ENCODE assay signal across 13 mouse cellular contexts in the genomic region with DNA sequence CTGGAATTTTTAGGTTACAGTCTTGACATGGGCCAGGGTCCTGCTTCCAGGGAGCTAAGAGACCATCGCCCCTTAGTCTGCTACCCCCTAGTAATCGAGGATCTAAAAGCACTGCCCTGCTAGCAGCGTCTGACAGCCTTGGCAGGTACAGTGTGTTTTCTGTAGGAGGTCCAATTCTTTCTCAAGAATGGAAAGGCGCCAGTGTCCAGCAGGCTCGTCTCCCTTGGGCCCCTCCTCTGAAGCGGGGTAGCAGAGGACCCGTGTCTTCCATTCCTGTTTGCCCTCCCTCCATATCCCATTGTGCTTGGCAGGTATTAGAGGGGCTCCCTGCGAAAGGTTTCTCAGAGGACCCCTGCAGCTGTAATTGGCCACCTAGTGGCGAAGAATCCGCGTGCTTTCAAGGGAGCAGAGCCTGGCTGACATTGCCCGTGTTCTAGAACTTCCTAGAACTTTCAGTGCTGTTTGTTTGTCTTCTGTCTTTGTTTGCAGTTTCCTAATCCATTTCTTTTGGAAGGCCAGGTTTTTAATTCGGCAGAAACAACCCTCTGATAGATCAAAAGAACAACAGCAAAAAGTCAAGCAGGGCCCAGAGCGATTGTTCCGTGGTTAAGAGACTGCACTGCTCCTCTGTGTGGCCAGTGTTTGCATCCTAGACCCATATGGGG.
DNase-seq lines count a peak whose midpoint lies in the region; ATAC-seq and TF ChIP-seq lines count a peak whose summit lies in the region.
"Had no signal": no experiment of that assay in that cellular context is flagged by ENCODE, and none has a peak within 500 bp of the region (broad histone marks: within the 10 kb centered on the region; RNA-seq: fewer than 3 reads in every experiment).

No protein-coding gene starts in this region.

- H3K27me3 ChIP-seq in hindbrain, embryonic 14.5 days (ENCODE audit: control insufficient read depth, insufficient read depth, low read length), result no peaks in the 10 kb centered on the region; the same call in 1 of the 2 replicates
- H3K27me3 ChIP-seq in hindbrain, embryonic 16.5 days (replicated peaks; ENCODE audit: control insufficient read depth, insufficient read depth, low read length), result no peaks in the 10 kb centered on the region
- no peaks in the 10 kb centered on the region for H3K27me3 ChIP-seq in midbrain, embryonic 14.5 days (ENCODE audit: control insufficient read depth, insufficient read depth, low read length)
- no peaks in the 10 kb centered on the region for H3K27me3 ChIP-seq in midbrain, embryonic 11.5 days (ENCODE audit: control insufficient read depth, insufficient read depth, low read length)

- H3K4me1 ChIP-seq in hindbrain, embryonic 14.5 days (replicated peaks; ENCODE audit: control insufficient read depth, insufficient read depth, low read length), result no peaks in the 10 kb centered on the region
- H3K4me1 ChIP-seq in hindbrain, embryonic 16.5 days (ENCODE audit: control insufficient read depth, insufficient read depth, low read depth, low read length), result no peaks in the 10 kb centered on the region
- no peaks in the 10 kb centered on the region for H3K4me1 ChIP-seq in midbrain, embryonic 14.5 days (ENCODE audit: control insufficient read depth, insufficient read depth, low read length)
- H3K4me1 ChIP-seq in midbrain, embryonic 11.5 days (ENCODE audit: control insufficient read depth, insufficient read depth, low read length), result no peaks in the 10 kb centered on the region
- no peaks in the 10 kb centered on the region; the same call in 1 of the 2 replicates for H3K4me1 ChIP-seq in olfactory bulb, adult 2 months (ENCODE audit: control insufficient read depth, insufficient read depth, low read length)

- peak; percentile 33 for DNase-seq in adrenal gland, adult 2 months
- DNase-seq in adrenal gland, postnatal 25 days, result no peak
- DNase-seq in hindbrain, embryonic 14.5 days (ENCODE audit: low spot score), result peak; percentile 44
- peak; percentile 48 for DNase-seq in midbrain, embryonic 14.5 days
- no peak for DNase-seq in midbrain, embryonic 11.5 days (ENCODE audit: low spot score, missing footprints)
- DNase-seq in layer of hippocampus, postnatal 10 days (ENCODE audit: low spot score in 2 of 2), result no peak
- DNase-seq: cerebellum, adult 8-10 months; kidney, postnatal 4 days had no signal

- H3K4me3 ChIP-seq in hindbrain, embryonic 14.5 days (replicated peaks; ENCODE audit: low read length), result no peak overlapping the region
- H3K4me3 ChIP-seq in hindbrain, embryonic 16.5 days (ENCODE audit: low read length), result no peak overlapping the region
- no peak overlapping the region for H3K4me3 ChIP-seq in midbrain, embryonic 14.5 days (replicated peaks; ENCODE audit: low read depth, low read length)
- H3K4me3 ChIP-seq in midbrain, embryonic 11.5 days (ENCODE audit: low read depth, low read length), result no peak overlapping the region
- no peak overlapping the region for H3K4me3 ChIP-seq in olfactory bulb, adult 2 months (ENCODE audit: insufficient read depth, low read depth, low read length)
- H3K4me3 ChIP-seq: embryonic facial prominence, embryonic 15.5 days; limb, embryonic 13.5 days; midbrain, embryonic 10.5 days had no signal

- H3K4me2 ChIP-seq in hindbrain, embryonic 14.5 days (replicated peaks), result no peak overlapping the region
- no peak overlapping the region for H3K4me2 ChIP-seq in hindbrain, embryonic 16.5 days (ENCODE audit: low read length)
- H3K4me2 ChIP-seq in midbrain, embryonic 14.5 days (ENCODE audit: low read length), result no peak overlapping the region
- no peak overlapping the region for H3K4me2 ChIP-seq in midbrain, embryonic 11.5 days
- H3K4me2 ChIP-seq: embryonic facial prominence, embryonic 15.5 days; limb, embryonic 13.5 days had no signal

- no peaks in the 10 kb centered on the region for H3K36me3 ChIP-seq in hindbrain, embryonic 14.5 days (replicated peaks; ENCODE audit: control insufficient read depth, insufficient read depth)
- no peaks in the 10 kb centered on the region for H3K36me3 ChIP-seq in hindbrain, embryonic 16.5 days (ENCODE audit: control insufficient read depth, insufficient read depth, low read length)
- H3K36me3 ChIP-seq in midbrain, embryonic 14.5 days (ENCODE audit: control insufficient read depth, insufficient read depth, low read length), result no peaks in the 10 kb centered on the region
- H3K36me3 ChIP-seq in midbrain, embryonic 11.5 days (ENCODE audit: control insufficient read depth, insufficient read depth, low read length), result no peaks in the 10 kb centered on the region
- H3K36me3 ChIP-seq: embryonic facial prominence, embryonic 15.5 days; limb, embryonic 13.5 days; midbrain, embryonic 10.5 days had no signal

- WGBS in hindbrain, embryonic 14.5 days, result 61% methylated on average over 15 of the region's 15 CpGs
- WGBS in hindbrain, embryonic 16.5 days, result 54% methylated on average over 15 of the region's 15 CpGs
- whole genome bisulfite sequencing in midbrain, embryonic 14.5 days, result 58% methylated on average over 15 of the region's 15 CpGs
- WGBS in midbrain, embryonic 11.5 days, result 64% methylated on average over 15 of the region's 15 CpGs
- 51% methylated on average over 15 of the region's 15 CpGs for WGBS in olfactory bulb, adult 2 months

- H3K27ac ChIP-seq in hindbrain, embryonic 14.5 days, result no peak overlapping the region
- H3K27ac ChIP-seq in hindbrain, embryonic 16.5 days (ENCODE audit: low read depth, low read length), result no peak overlapping the region
- no peak overlapping the region for H3K27ac ChIP-seq in midbrain, embryonic 14.5 days (replicated peaks; ENCODE audit: low read depth, low read length)
- H3K27ac ChIP-seq in midbrain, embryonic 11.5 days (ENCODE audit: low read depth, low read length), result no peak overlapping the region
- H3K27ac ChIP-seq in olfactory bulb, adult 2 months (ENCODE audit: insufficient read depth, low read depth, low read length), result no peak overlapping the region
- H3K27ac ChIP-seq: embryonic facial prominence, embryonic 15.5 days; limb, embryonic 13.5 days; midbrain, embryonic 10.5 days had no signal

- H3K9ac ChIP-seq in hindbrain, embryonic 14.5 days, result no peak overlapping the region
- H3K9ac ChIP-seq in hindbrain, embryonic 16.5 days (ENCODE audit: low read depth, low read length), result no peak overlapping the region
- no peak overlapping the region for H3K9ac ChIP-seq in midbrain, embryonic 14.5 days (replicated peaks; ENCODE audit: low read length)
- no peak overlapping the region for H3K9ac ChIP-seq in midbrain, embryonic 11.5 days (ENCODE audit: low read length)
- H3K9ac ChIP-seq: embryonic facial prominence, embryonic 15.5 days; limb, embryonic 13.5 days had no signal

- TF ChIP-seq POLR2A in olfactory bulb, adult 2 months (IDR thresholded peaks at IDR 0.05; ENCODE audit: insufficient read depth, low read depth, low read length), result no peak

- ATAC-seq in hindbrain, embryonic 14.5 days (ENCODE audit: low FRiP score), result no peak
- ATAC-seq in hindbrain, embryonic 16.5 days, result no peak
- no peak for ATAC-seq in midbrain, embryonic 14.5 days (ENCODE audit: low FRiP score, low TSS enrichment)
- ATAC-seq in midbrain, embryonic 11.5 days (ENCODE audit: low FRiP score), result no peak

- no peaks in the 10 kb centered on the region for H3K9me3 ChIP-seq in hindbrain, embryonic 14.5 days (ENCODE audit: control insufficient read depth, low read length)
- H3K9me3 ChIP-seq in hindbrain, embryonic 16.5 days (ENCODE audit: control insufficient read depth, low read length), result no peaks in the 10 kb centered on the region
- H3K9me3 ChIP-seq in midbrain, embryonic 14.5 days (ENCODE audit: control insufficient read depth, low read length), result no peaks in the 10 kb centered on the region
- H3K9me3 ChIP-seq in midbrain, embryonic 11.5 days (ENCODE audit: control insufficient read depth, low read length), result no peaks in the 10 kb centered on the region
- H3K9me3 ChIP-seq: embryonic facial prominence, embryonic 15.5 days; limb, embryonic 13.5 days; midbrain, embryonic 10.5 days had no signal

- peak; percentile 45; the same call in 1 of the 2 replicates for TF ChIP-seq CTCF in olfactory bulb, adult 2 months (IDR thresholded peaks at IDR 0.05; ENCODE audit: insufficient read depth, low read depth, low read length)

Comparison
In these comparisons a context has a peak if more than half of its experiments do, and no peak if none do; other contexts are left out.
1. DNase-seq: peak in adrenal gland, adult 2 months (single experiment), hindbrain, embryonic 14.5 days (single experiment) and midbrain, embryonic 14.5 days (single experiment); none in adrenal gland, postnatal 25 days (single experiment), midbrain, embryonic 11.5 days (single experiment) and layer of hippocampus, postnatal 10 days (0 of 2).